Mouse (Mus musculus) spleen, adult 12 weeks (tissue): ENCODE measurements around the gene Adarb2.
"Not testable (repeated sequence)": the region's sequence is repeated elsewhere in the genome, so short reads cannot be mapped to it uniquely, and the experiment has no call there.

Source experiments
- DNase-seq: peaks from one replicate; pipeline ENCODE4 v3.0.0; 2022; ENCODE audit warnings: low spot score

The Adarb2 gene

GRCm38 (mm10) chr13:8590460-8590859, 387.8 kb downstream of the Adarb2 start:
- DNase-seq: no peak

DNA sequence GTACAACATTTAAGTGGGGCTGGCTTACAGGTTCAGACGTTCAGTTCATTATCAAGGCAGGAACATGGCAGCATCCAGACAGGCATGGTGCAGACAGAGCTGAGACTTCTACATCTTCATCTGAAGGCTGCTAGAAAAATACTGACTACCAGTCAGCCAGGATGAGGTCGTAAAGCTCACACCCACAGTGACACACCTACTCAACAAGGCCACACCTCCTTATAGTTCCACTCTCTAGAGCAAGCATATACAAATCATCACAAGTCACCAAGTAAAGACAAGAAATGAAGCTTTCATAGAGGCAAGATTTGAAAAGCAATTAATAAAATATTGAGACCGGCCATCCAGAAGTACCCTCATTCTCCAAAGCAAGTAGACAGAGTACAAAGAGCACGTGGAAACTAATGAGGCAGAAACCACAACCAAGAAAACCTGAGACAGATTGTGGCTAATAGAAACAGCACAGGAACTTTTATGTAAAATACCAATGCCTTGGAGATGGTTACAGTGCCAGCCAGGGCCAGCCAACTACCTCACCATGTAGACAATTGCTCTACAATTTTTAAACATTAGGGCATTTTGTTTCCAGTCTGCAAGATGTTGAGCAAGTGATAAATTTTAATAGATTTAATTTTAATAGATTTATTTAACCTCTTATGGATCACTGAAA, 394.4 kb downstream of the Adarb2 start:
- DNase-seq: no peak

DNA sequence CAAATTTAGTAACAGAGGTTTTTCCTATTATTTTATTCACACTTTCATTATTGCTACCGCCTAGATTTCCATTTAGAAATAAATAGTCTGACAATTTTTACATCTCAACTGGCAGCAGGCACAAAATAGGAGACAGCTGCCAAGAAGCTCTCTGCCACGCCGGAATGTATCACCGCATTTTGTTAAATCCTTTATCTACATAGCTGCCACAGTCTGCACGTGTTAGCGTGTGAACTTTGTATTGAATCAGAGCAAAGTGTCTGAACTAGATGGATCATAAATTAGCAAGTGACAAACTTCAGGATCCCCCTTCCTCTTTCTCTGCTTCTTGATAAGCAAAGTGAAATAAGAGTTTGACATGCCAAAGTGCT, 395.0 kb downstream of the Adarb2 start:
- DNase-seq: no peak

DNA sequence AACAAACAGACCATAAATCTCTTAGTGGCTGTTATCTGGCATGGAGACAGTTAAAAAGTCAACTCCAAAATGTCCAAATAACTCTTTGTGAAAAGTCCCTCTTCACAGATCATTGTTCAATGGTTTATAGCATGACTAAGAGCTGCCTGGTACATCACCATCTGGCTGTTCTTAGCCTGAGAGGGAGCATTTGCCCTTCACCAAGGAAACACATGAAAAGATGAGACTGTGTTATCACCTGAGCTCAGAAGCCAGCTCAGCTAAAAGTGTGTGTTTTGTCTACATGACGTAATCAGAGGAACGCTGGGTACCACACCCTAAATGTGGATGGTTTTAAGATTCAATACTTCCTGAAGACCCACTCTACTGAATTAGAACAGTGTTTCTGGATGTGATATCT, 403.0 kb downstream of the Adarb2 start:
- DNase-seq: no peak

DNA sequence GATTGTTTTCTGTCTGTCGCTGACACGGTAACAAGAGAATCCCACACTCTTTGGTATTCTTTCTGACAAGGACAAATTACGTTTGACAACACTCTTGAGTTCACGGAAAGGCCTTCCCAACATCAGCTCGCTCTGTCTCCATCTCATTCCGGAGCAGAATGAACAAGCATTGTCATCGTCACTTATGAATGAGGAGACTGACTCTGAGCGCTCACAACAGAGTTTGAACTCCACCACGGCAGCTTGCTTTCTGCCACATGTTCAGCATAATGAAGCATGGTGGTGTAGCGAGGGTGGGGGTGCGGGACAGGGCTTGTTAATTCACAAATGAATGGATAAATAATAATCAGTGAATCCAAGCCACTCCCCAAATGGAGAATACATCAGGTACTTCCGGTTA, 405.4 kb downstream of the Adarb2 start:
- DNase-seq: no peak

DNA sequence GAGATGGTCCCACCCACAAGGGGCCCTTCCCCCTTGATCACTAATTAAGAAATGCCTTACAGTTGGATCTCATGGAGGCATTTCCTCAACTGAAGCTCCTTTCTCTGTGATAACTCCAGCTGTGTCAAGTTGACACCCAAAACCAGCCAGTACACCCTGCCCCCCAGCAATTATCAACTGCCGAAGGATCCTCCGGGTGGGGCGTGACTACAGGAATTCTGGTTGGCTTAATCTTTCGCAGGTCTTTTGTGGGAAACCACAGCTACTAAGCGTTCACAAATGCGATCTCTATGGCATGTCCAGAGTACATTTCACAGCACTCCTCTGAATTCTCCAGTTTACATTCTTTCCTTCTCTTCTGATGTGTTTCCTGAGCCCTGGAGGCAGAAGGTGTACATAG, 406.3 kb downstream of the Adarb2 start:
- not testable (repeated sequence) for DNase-seq

DNA sequence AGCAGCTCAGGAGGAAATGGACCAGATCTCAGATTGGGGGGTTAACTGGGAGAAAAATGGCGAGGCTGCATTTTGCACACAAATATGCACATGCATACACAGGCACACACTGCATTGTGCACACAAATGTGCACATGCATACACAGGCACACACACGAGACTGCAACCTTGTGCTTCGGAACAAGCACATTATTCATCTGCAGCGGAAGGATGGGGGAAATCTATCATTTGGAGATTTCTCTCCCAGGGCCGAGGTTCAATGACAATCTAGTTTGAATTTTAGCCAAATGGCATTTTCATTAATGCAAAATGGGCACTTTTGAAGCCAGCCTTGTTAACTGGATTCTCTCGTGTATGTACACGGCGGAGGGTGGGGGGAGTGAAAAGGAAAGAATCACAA, 408.3 kb downstream of the Adarb2 start:
- no peak for DNase-seq

GRCm38 (mm10) chr13:8612618-8613391, 410.1 kb downstream of the Adarb2 start:
- no peak for DNase-seq

- DNase-seq: no peak
Measured at GRCm38 (mm10) chr13:8616685-8617084, 414.0 kb downstream of the Adarb2 start.

- no peak for DNase-seq
Measured at GRCm38 (mm10) chr13:8622263-8622662, 419.6 kb downstream of the Adarb2 start.

DNA sequence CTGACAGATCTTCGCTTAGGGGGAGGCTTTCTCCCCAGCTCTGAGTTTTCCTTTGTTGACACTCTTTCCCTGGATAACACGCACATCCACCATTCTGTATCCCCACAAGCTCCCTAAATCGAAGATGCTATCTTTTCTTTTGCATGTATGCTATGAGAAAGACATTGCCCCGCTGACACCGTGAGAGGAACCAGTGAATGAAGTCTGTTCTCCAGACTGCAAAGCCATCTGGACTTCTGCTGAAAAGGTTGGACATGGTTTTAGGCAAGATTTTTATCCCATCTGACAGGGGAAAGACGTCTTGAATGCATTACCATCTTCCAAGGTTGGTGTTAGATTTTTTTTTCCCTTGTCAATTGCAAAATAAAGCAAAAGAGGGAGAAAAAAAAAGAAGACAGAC, 426.9 kb downstream of the Adarb2 start:
- no peak for DNase-seq

- no peak for DNase-seq
Measured at GRCm38 (mm10) chr13:8631618-8632017, 429.0 kb downstream of the Adarb2 start.

DNA sequence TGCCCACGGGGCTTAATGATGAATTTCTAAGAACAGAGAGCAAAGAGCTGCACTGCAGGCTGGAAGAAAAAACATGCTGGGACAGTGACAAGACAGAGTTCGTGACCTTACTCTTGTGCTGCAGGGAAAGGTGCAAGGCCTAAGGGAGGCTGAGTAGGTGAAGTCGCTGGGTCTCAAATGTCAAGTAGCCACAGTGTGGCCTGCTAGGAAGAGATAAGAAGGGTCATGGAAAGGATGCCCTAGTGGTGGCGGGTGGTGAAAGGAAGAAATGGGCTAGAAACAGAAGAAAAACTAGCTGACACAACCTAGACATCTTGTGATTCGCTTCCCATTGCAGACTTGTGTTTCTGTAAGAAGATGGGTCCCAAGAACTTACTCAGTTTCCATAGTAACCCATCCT, 429.4 kb downstream of the Adarb2 start:
- DNase-seq: no peak

- DNase-seq: no peak
Measured at GRCm38 (mm10) chr13:8633385-8634337, 431.0 kb downstream of the Adarb2 start.

DNA sequence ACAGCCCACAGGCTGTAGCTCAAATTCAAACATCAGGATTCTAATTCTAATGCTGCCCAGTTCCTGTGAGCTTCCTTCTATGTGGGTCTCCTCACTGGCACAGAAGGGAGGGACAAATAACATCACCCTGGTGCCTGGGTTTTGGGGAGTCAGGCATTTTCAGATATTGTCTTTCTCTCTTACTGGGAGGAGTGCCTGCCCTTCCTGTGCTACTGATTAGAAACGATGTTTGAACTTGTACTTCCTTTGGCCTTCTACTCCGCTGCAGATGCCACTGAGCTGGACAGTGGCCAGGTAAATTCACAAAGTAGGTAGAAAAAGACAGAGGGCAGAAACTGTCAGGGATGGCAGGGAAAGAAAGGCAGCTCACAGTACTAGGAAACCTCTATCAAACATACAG, 439.4 kb downstream of the Adarb2 start:
- DNase-seq: no peak

GRCm38 (mm10) chr13:8643920-8644319, 441.3 kb downstream of the Adarb2 start:
- DNase-seq: no peak

DNA sequence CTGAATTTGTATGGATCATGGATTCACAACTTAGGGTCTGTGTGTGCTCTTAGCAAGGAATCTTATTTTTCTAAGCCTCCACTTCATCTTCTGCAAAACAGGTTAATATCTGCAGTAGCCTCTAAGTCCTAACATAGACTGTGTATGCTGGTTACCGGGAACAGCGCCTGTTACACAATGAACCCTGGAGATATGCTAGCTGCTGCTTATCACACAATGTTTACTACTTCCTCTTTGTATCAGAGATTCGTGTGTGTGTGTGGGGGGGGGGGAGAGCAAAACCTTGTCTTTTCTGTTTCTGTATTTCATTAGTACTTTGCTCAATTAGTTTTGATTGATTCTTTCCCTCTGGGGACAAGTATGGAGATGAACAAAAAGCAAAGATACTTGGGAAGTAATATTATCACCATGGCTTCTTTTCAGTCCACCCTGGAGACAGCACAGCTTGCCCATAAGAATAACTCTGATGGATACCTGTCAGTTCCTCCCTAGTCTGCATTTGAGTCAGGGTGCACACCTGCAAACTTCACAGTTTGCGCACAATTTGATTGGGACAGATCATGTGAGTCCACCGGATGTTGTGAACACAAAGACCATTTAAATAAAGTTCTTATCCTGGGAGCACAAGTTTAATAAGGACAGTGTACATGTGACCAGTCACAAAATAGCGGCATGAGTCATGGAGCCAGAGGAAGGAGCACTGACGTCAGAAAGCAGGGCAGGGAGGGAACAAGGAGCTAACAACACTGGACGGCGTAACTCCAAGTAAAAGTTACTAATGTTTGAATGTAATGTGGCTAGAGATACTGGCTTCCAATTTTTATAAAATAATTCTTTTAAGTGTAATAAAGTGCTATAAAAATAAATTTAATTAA, 442.4 kb downstream of the Adarb2 start:
- DNase-seq: no peak

GRCm38 (mm10) chr13:8649261-8649660, 446.6 kb downstream of the Adarb2 start:
- DNase-seq: no peak

DNA sequence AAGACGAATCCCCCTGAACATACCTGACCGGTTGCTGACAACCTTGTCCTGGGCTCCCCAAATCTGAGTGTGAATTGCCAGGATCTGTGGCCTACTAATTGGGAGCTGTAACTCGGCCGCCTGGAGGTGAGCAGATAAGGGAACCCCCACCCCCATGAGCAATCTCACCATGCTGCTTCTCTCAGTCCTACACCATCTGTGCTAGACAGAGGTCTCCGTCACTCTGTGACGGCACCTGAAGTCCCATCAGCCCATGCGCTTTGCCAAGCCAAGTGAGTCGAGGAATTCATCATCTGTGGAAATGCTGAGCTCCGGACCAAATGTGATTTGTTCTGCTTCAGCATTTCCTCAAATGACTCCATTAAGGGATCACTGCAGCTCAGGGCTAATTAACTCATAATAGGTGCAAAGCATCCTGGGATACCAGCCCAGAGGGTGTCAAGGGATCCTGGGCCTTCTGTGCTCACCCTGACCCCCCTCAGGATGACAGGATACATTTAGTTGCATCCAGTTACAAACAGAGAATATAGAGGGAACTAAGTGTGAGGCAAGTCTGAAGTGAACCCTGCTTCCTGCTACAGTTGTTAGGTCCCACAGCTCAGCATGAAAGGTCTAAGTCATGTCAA, 462.1 kb downstream of the Adarb2 start:
- no peak for DNase-seq

DNA sequence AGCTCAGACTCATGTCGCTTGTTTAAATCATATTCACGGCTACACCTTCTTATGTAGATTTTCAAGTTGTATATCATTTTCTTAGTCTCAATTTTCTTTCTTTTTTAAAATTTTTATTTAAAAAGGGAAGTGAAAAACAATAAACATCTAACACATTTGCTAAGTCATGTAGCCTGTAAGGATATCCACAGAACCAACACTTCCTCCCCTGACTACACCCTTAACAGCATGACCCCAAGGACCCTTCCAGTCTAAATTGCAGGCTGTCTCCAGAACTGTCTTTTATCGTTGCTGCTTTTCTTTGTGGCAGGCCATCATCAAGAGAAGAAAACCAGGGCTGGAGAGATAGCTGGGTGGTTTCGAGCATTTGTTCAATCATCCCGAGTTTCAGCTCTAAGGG, 474.5 kb downstream of the Adarb2 start:
- no peak for DNase-seq

DNA sequence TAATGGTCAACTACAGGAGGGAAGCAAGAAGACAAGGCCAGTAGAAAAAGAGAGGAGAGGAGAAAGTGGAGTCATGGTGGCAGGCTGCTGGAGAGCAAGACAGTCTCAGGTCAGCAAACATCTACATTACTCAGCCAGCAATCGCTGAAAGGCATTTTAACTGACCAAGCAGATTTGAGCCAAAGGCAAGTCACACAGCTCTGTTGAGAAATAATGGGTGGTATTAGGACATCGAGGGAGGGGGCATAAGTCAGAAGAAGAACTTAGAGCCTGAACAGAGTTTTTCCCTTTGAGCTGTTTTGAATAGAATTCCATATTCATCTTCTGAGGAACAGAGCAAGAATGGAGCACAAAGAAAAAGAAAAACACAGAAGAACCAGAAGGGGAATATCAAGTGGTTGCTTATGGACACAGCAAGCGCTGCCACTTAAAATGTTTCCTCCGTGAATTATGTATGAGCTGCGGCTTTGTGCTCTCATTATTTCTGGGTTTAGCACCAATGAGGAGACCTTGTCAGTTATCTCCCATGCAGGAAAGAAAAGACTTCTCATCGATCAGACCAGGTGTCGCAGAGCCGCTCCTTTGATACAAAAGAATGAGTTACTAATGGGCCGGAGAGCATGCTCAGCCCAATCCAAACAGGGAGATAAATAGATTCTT, 477.9 kb downstream of the Adarb2 start:
- DNase-seq: no peak
